Mouse (Mus musculus) hematopoietic stem cell, adult 5-6 weeks (primary cell): ENCODE measurements around the gene Esyt1. TPM values are rescaled to one million over a fixed set of nuclear protein-coding genes. Genes with fewer than 3 reads are reported as not detected.
"Not testable (repeated sequence)": the region's sequence is repeated elsewhere in the genome, so short reads cannot be mapped to it uniquely, and the experiment has no call there.

Experiments
- ATAC-seq, 2 experiments: fragments of 125-278 bp in 1 of 2; replicated peaks in 1 of 2; 2 replicates each; pipeline ENCODE4 v1.8.0; 2016 to 2017; ENCODE audit warnings: inconsistent platforms in 2 of 2, mild to moderate bottlenecking in 2 of 2, moderate number of reproducible peaks in 2 of 2, low read depth in 1 of 2, moderate TSS enrichment in 1 of 2; ENCODE audit not compliant: low FRiP score in 2 of 2, poor library complexity in 2 of 2, severe bottlenecking in 2 of 2, insufficient read depth in 1 of 2, low TSS enrichment in 1 of 2
- total RNA-seq: library from RNA; stranded (forward); fragments of 172-1452, 232-1000 nt; gene quantifications from 2 replicates; pipeline ENCODE4 v1.2.3, GENCODE M21; 2017

Gene Esyt1
- total RNA-seq, 1 experiment from 2014 or later = 75.9 TPM

GRCm38 (mm10) chr10:128515044-128515443 is 10.6 kb downstream of the Esyt1 start:
- no peak for ATAC-seq

- ATAC-seq = no peak
Observed at GRCm38 (mm10) chr10:128511761-128512160, 13.9 kb downstream of the Esyt1 start.

- no peak for ATAC-seq
Observed at GRCm38 (mm10) chr10:128511189-128511588, 14.5 kb downstream of the Esyt1 start.

- no peak for ATAC-seq
Observed at GRCm38 (mm10) chr10:128510301-128510700, 15.4 kb downstream of the Esyt1 start.

- no peak for ATAC-seq
Observed at GRCm38 (mm10) chr10:128509831-128510230, 15.8 kb downstream of the Esyt1 start.

GRCm38 (mm10) chr10:128509203-128509602 is 16.5 kb downstream of the Esyt1 start:
- no peak for ATAC-seq

- ATAC-seq = no peak
Observed at GRCm38 (mm10) chr10:128508260-128508659, 17.4 kb downstream of the Esyt1 start.

GRCm38 (mm10) chr10:128505974-128506373 is 19.7 kb downstream of the Esyt1 start:
- no peak for ATAC-seq

GRCm38 (mm10) chr10:128505371-128505667 is 20.4 kb downstream of the Esyt1 start:
- ATAC-seq = not testable (repeated sequence)

- ATAC-seq = peak; percentile 86 to 94
Observed at GRCm38 (mm10) chr10:128504641-128505370, 20.9 kb downstream of the Esyt1 start.

- no peak for ATAC-seq
Observed at GRCm38 (mm10) chr10:128504012-128504411, 21.7 kb downstream of the Esyt1 start.

GRCm38 (mm10) chr10:128503532-128503931 is 22.1 kb downstream of the Esyt1 start:
- ATAC-seq = no peak

- ATAC-seq = no peak
Observed at GRCm38 (mm10) chr10:128502341-128502740, 23.3 kb downstream of the Esyt1 start.

- 0 out of 4 replicates have a peak, but pooled peaks of 1 of the 2 experiments have one; percentile 11 for ATAC-seq
Observed at GRCm38 (mm10) chr10:128499116-128499671, 26.5 kb downstream of the Esyt1 start.

- peak; percentile 83 to 86 for ATAC-seq
Observed at GRCm38 (mm10) chr10:128498590-128498989, 27.1 kb downstream of the Esyt1 start, which contains the start of gene Myl6b. Gene Myl6b, minus strand, starts transcription at chr10:128498685.

GRCm38 (mm10) chr10:128497134-128497737 is 28.4 kb downstream of the Esyt1 start:
- no peak for ATAC-seq

- no peak for ATAC-seq
Observed at GRCm38 (mm10) chr10:128496509-128497077, 29.1 kb downstream of the Esyt1 start.

- ATAC-seq = no peak
Observed at GRCm38 (mm10) chr10:128495903-128496302, 29.8 kb downstream of the Esyt1 start.
